Mouse (Mus musculus): ENCODE measurements at regions not wholly inside any gene's neighbourhood (a gene's known extent, or its start where the extent isn't known, plus 50 kb on each side); places are given as distances from the start of the nearest gene placed in this dataset.

DNA sequence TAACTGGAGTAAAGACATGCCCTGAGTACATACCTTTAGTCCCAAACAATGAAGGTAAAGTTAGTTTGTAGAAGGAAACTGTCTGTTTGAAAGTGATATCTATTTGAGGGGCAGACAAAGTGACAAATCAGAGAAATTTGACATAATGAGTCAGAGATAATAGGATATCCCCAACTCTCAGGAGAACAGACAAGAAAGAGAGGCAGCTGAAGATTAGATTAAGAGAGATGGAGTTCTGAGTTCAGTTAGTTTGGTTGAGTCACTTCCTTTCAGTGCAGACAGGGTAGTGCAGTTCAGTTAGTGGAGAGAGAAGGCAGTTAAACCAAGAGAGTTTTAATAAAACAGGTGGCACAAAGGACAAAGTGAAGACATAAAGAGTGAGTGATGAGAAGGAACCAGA, 477.4 kb upstream of the Diaph2 start:
- no peak for DNase-seq (ENCODE audit: low read depth)

GRCm38 (mm10) chrX:129303987-129304386, 445.6 kb upstream of the Diaph2 start:
- peak; percentile 35 for DNase-seq (ENCODE audit: low read depth)

- DNase-seq (ENCODE audit: low read depth) = no peak
Measured at GRCm38 (mm10) chrX:129309380-129309779, 440.2 kb upstream of the Diaph2 start.

DNA sequence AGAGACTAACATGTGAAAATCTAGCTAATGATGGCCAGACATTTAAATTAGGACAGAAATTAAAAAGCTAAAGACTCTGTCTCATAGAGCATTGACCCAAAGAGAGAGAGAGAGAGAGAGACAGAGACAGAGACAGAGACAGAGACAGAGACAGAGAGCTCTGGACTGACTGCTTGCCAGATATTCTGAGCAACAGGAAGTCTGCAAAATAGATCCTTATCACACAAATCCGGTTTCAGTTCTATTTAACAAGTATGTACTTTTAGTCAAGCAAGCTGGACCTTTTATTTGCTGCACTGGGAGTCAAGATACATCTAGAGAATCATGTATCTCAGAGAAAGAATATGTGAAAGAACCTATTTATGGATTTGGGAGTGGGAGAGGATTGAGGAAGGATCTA, 420.1 kb upstream of the Diaph2 start:
- peak; percentile 0 for DNase-seq (ENCODE audit: low read depth)

DNA sequence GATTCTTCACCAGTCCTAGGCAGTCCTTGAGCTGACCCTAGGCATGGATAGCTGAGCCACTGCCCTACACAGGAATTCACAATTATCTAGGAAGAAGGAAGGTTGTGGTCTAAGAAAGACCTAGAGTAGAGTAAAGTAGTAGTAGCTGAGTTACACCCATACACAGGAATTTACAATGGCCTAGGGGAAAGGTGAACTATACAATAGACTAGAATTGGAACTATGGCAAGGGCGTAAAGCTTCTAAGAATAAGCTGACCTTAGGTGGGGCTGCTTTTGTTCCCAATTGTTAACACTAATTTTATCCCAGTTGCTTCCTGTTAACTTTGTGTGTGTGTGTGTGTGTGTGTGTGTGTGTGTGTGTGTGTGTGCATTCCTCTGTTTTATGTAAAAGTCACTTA, 416.7 kb upstream of the Diaph2 start:
- no peak for DNase-seq (ENCODE audit: low read depth)

All from induced T-regulatory cell, adult 2 months (primary cell).